Mouse (Mus musculus) stomach, postnatal 0 days (tissue): ENCODE results near the gene Gtf2e1.

Source experiments
- CTCF ChIP-seq: IDR thresholded peaks from 2 replicates; pipeline ENCODE4 v1.5.1; 2016; ENCODE audit warnings: antibody characterized with exemption, low read depth, mild to moderate bottlenecking, moderate library complexity
- EP300 ChIP-seq: optimal IDR thresholded peaks from 2 replicates; pipeline ENCODE3; 2016; ENCODE audit warnings: antibody characterized with exemption

DNA sequence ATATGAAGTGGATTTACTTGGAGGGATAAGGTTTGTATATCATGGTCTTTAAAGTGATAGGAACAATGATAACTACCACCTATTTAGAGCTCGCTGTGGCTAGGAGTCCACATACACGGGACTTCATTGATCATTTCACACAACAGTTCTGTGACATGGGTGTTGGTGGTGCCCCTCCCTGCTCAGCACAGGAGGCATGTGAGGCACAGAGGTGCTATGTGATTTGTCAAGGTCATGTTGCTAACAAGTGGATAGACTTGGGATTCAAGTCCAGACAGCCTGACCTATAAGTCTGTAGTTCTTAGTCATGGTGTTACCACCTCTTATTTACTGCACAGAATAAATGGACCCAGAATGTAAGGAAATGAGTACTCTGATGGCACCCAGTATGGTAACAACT, 11.4 kb upstream of the Gtf2e1 start:
- TF ChIP-seq CTCF (no peak), EP300 (no peak)
